Mouse (Mus musculus): ENCODE data around the gene Anpep.

The Anpep gene

GRCm38 (mm10) chr7:79860811-79861210 is at the start of gene Anpep:
Gene Anpep, minus strand, starts transcription at chr7:79861059.
- no peak for DNase-seq

GRCm38 (mm10) chr7:79907356-79907755 is 46.5 kb upstream of the Anpep start:
- no peak for DNase-seq

GRCm38 (mm10) chr7:79906914-79907313 is 46.1 kb upstream of the Anpep start:
- DNase-seq = no peak

- DNase-seq = no peak
Observed at GRCm38 (mm10) chr7:79905193-79905592, 44.3 kb upstream of the Anpep start.

GRCm38 (mm10) chr7:79903160-79903792 is 42.4 kb upstream of the Anpep start:
- DNase-seq = no peak

GRCm38 (mm10) chr7:79900753-79901152 is 39.9 kb upstream of the Anpep start:
- no peak for DNase-seq

GRCm38 (mm10) chr7:79895225-79895624 is 34.4 kb upstream of the Anpep start:
- no peak for DNase-seq

GRCm38 (mm10) chr7:79894790-79895189 is 33.9 kb upstream of the Anpep start:
- DNase-seq = no peak

GRCm38 (mm10) chr7:79892576-79893428 is 31.9 kb upstream of the Anpep start:
- DNase-seq = no peak

GRCm38 (mm10) chr7:79890436-79891221 is 29.8 kb upstream of the Anpep start:
- no peak for DNase-seq

- DNase-seq = no peak
Observed at GRCm38 (mm10) chr7:79888603-79889002, 27.7 kb upstream of the Anpep start.

- DNase-seq = no peak
Observed at GRCm38 (mm10) chr7:79883613-79884334, 22.9 kb upstream of the Anpep start.

- no peak for DNase-seq
Observed at GRCm38 (mm10) chr7:79881901-79882300, 21.0 kb upstream of the Anpep start.

- no peak for DNase-seq
Observed at GRCm38 (mm10) chr7:79880998-79881397, 20.1 kb upstream of the Anpep start.

GRCm38 (mm10) chr7:79880033-79880432 is 19.2 kb upstream of the Anpep start:
- no peak for DNase-seq

- DNase-seq = no peak
Observed at GRCm38 (mm10) chr7:79878455-79879025, 17.7 kb upstream of the Anpep start.

GRCm38 (mm10) chr7:79873407-79873806 is 12.5 kb upstream of the Anpep start:
- DNase-seq = no peak

GRCm38 (mm10) chr7:79871797-79872345 is 11.0 kb upstream of the Anpep start:
- no peak for DNase-seq

GRCm38 (mm10) chr7:79869072-79869719 is 8.3 kb upstream of the Anpep start:
- no peak for DNase-seq

- DNase-seq = no peak
Observed at GRCm38 (mm10) chr7:79868475-79868874, 7.6 kb upstream of the Anpep start.

GRCm38 (mm10) chr7:79867861-79868260 is 7.0 kb upstream of the Anpep start:
- no peak for DNase-seq
